Mouse (Mus musculus) ES-Bruce4 (cell line): ENCODE measurements at regions not wholly inside any gene's neighbourhood (a gene's known extent, or its start where the extent isn't known, plus 50 kb on each side); places are given as distances from the start of the nearest gene placed in this dataset.

Experiments
- CTCF ChIP-seq: IDR thresholded peaks from one replicate; pipeline ENCODE4 v1.8.1; 2011; ENCODE audit warnings: low read depth, low read length
- EP300 ChIP-seq: IDR thresholded peaks from 2 replicates; pipeline ENCODE4 v1.6.1; 2011; ENCODE audit warnings: low read depth, low read length; ENCODE audit not compliant: insufficient read depth
- POLR2A ChIP-seq: IDR thresholded peaks from one replicate; pipeline ENCODE4 v1.8.1; 2011; ENCODE audit warnings: low read length; ENCODE audit not compliant: insufficient read depth

- TF ChIP-seq CTCF (no peak), POLR2A (no peak), EP300 (no peak)
These were observed 67.9 kb upstream of the Slc22a12 start for GRCm38 (mm10) chr19:6610715-6611114.
